Mouse (Mus musculus) kidney, postnatal 0 days (tissue): Measurements from ENCODE around the gene Casp3. TPM values are rescaled to one million over a fixed set of nuclear protein-coding genes. Genes with fewer than 3 reads are reported as not detected.
A peak's percentile ranks its signal among the peaks of the same experiment; 100 is the strongest.

Experiments
- ATAC-seq: fragments of 200-750 bp; cut with Nextera tagmentation; replicated peaks from 2 replicates; pipeline ENCODE4 v1.8.0; 2017; ENCODE audit warnings: low read depth, moderate number of reproducible peaks, moderate TSS enrichment, moderate library complexity; ENCODE audit not compliant: low FRiP score
- DNase-seq: peaks from one replicate; pipeline ENCODE4 v3.0.0-alpha.2; 2016; ENCODE audit warnings: low spot score
- H3K27ac ChIP-seq: fragments of 300-500 bp; sonication (generic); 2 replicates; pipeline ENCODE4 v1.5.1; 2014; ENCODE audit warnings: mild to moderate bottlenecking
- H3K27me3 ChIP-seq: fragments of 300-500 bp; sonication (generic); 2 replicates; pipeline ENCODE4 v1.6.1; 2014; ENCODE audit warnings: low read length, mixed read lengths; ENCODE audit not compliant: insufficient read depth
- H3K36me3 ChIP-seq: fragments of 300-500 bp; sonication (generic); 2 replicates; pipeline ENCODE4 v1.6.1; 2014; ENCODE audit warnings: low read length, mixed read lengths; ENCODE audit not compliant: insufficient read depth
- H3K4me1 ChIP-seq: fragments of 300-500 bp; sonication (generic); replicated peaks from 2 replicates; pipeline ENCODE4 v1.6.1; 2014; ENCODE audit warnings: antibody characterized with exemption, low read length, mixed read lengths; ENCODE audit not compliant: insufficient read depth
- H3K4me2 ChIP-seq: fragments of 300-500 bp; sonication (generic); 2 replicates; pipeline ENCODE4 v1.6.1; 2014; ENCODE audit warnings: mild to moderate bottlenecking, low read length, moderate library complexity, mixed read lengths
- H3K4me3 ChIP-seq: fragments of 300-500 bp; sonication (generic); replicated peaks from 2 replicates; pipeline ENCODE4 v1.5.1; 2014; ENCODE audit warnings: low read depth, low read length
- H3K9ac ChIP-seq: fragments of 300-500 bp; sonication (generic); 2 replicates; pipeline ENCODE4 v1.6.1; 2014; ENCODE audit warnings: low read depth, low read length
- H3K9me3 ChIP-seq: fragments of 300-500 bp; sonication (generic); replicated peaks from 2 replicates; pipeline ENCODE4 v1.6.1; 2016; ENCODE audit warnings: low read length, inconsistent platforms, mixed read lengths
- CTCF ChIP-seq: IDR thresholded peaks from 2 replicates; pipeline ENCODE4 v1.5.1; 2016; ENCODE audit warnings: antibody characterized with exemption, low read depth, mild to moderate bottlenecking, moderate library complexity
- WGBS: fragments of 180-500 bp; shearing (Covaris S2); extraction: QIAGEN DNeasy Blood & Tissue Kit; methylation state at CpG from one replicate; pipeline ENCODE4 v1.1.7; 2014; 5-methylcytosine and 5-hydroxymethylcytosine counted together
- polyA plus RNA-seq: library from polyadenylated mRNA; unstranded; fragments of >200 nt; fragmentation: Nextera tagmentation; extraction: Ambion mirVana; gene quantifications from 2 replicates; pipeline ENCODE4 v1.2.1, GENCODE M21; 2015

Gene Casp3
- polyA plus RNA-seq, 1 experiment from 2014 or later, result 53.5 TPM

DNA sequence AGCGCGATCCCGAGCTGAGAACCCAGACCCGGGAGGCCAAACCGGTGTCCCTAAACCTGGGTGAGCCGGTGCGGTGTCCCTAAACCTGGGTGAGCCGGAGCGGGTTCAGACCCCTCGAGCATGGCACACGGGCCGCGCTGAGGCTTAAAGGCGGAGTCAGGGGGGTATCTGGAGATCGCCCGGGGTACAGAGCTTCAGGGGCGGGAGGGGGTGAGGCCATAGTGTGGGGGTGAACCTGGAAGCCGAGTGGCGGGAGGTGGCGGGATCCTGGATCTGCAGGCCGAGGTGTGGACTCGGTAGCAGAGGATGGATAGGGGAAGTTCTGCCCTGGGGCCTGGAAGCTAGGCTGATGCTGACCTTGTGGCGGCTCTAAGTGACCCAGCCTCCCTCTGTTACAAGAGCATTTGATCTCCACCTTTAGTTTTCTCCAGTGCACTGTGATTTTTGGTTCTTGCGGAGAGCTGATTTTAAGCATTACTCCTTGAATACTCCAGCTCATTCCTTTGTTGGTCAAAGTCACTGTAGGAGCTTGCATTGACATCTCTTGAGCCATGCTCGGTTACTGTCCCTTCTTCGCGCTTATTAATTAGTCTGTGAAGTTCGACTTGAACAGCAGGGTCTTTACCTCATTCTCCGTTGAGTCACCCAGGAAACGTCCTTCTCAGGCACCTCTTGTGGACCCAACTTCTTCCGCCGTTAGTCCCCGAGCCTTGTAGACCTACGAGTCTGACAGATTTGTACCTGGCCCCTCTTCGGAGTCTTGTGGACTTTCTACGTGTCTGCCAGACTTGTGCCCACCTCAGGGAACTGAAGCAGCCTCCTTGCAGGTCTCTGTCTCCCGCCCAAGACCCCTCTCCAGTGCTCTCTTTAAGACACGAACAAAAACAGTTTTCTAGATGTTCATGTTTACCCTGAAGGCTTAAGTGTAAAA, 864 bp downstream of the Casp3 start:
- H3K4me2 ChIP-seq, result peak overlapping the region; percentile 74
- H3K9ac ChIP-seq, result peak overlapping the region; percentile 85
- H3K4me1 ChIP-seq, result no peaks in the 10 kb centered on the region; the same call in 1 of the 2 replicates
- no peak; the same call in 1 of the 2 replicates for ATAC-seq
- H3K4me3 ChIP-seq, result peak overlapping the region; percentile 64
- DNase-seq, result peak; percentile 33
- peak overlapping the region; percentile 86 for H3K27ac ChIP-seq
- no peaks in the 10 kb centered on the region for H3K27me3 ChIP-seq
- WGBS, result under 1% methylated on average over 38 of the region's 38 CpGs
- TF ChIP-seq CTCF, result no peak
- H3K36me3 ChIP-seq, result no peaks in the 10 kb centered on the region
- H3K9me3 ChIP-seq, result no peaks in the 10 kb centered on the region

DNA sequence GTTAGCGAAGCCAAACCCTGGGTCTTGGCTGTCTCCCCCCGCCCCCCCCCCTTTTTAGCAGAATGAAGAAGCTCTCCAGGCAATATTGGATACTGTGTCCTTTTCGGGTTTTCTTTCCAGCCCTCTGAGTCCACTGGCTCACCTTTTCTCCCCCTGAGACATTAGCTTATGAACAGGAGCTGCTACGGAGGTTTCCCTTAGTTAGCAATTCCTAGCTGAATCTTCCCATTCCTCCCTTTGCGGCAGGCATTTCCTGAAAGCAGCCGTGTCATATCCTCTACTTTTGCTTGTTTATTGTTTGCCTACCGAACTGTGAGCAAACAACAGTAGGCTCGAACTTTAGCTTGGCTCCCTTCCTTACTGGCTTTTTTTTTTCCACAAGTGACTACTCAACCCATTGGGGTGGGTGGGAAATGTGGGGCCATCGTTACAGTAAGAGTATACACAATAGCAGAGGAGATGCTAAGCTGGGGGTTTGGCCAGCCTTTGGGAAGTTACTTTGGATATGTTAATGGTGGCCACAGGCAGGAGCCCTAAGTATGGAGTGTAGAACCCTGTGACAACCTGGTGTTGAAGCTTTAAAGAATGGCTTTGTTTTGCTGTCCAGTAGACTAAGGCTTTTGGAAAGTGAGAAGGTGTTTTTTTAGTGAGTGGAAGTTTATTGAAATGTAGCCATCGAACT, 1.7 kb downstream of the Casp3 start:
- Histone ChIP-seq H3K4me3 (peak overlapping the region; percentile 64), H3K4me1 (no peaks in the 10 kb centered on the region), H3K27me3 (no peaks in the 10 kb centered on the region), H3K4me2 (peak overlapping the region; percentile 74), H3K27ac (no peak overlapping the region), H3K36me3 (no peaks in the 10 kb centered on the region), H3K9ac (peak overlapping the region; percentile 85), H3K9me3 (no peaks in the 10 kb centered on the region)
- TF ChIP-seq CTCF, result no peak
- DNase-seq, result peak; percentile 40
- ATAC-seq, result no peak
- WGBS, result 3% methylated on average over 10 of the region's 10 CpGs

DNA sequence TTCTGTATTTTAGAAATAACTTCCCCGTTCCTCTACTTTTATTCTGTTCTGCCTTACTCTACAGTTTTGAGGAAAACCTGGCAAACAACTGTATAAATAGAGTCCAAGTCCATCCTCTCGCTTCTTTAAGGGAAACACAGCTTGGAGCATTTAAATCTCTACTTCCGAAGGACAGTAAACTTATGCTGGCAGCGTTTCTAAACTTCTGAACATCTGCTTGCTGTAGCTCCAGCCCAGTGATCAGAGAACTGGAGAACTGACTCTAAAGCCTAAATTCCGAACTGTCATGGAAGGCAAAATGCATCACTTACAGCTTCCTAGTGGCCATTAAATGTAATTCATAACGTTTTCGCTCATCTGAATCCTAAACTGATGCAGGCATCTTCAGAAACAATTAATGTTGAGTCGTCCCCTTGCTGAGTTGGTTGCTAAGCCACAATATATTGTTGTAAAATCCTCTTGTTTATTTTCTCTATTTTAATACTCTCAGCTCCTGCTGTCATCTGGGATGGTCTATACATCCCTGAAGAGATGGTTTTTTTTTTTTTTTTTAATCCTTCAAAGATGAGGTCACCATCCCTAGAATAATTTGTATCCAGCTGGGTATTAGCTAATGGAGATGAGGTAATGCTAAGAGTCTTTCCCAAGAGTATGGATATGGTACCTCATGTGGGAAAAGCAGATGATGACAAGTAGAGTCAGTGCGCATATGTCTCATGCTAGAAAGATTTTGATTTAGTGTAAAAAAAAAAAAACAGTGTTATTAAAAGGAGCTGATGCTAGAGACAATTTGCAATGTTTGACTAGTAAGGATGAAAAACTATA, 5.6 kb downstream of the Casp3 start:
- no peaks in the 10 kb centered on the region for H3K9me3 ChIP-seq
- peak; percentile 66 for DNase-seq
- WGBS, result 68% methylated on average over 9 of the region's 9 CpGs
- no peak overlapping the region for H3K27ac ChIP-seq
- no peak for TF ChIP-seq CTCF
- ATAC-seq, result no peak
- H3K4me1 ChIP-seq, result no peaks in the 10 kb centered on the region
- H3K9ac ChIP-seq, result no peak overlapping the region
- H3K4me2 ChIP-seq, result no peak overlapping the region
- H3K27me3 ChIP-seq, result no peaks in the 10 kb centered on the region
- H3K36me3 ChIP-seq, result no peaks in the 10 kb centered on the region
- H3K4me3 ChIP-seq, result no peak overlapping the region

DNA sequence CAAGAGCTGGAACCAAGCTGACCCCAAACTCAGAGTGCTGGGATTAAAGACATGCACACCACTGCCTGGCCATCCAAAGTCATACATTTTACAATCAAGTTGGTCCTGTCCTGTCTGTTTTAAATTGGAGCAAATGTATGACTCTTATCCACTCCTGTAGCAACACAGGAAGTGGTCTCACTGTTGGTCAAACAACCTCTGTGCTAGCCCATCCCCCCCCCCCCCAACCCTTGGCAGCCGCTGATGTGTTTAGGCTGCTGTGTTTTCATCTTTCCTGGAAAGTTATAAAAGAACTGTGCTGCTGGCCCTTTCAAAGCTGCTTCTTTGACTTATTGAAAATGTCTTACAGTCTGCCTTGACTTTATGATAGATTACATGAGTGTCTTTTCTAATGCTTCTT, 8.1 kb downstream of the Casp3 start:
- no peak overlapping the region for H3K9ac ChIP-seq
- 22% methylated on average over 1 of the region's 1 CpGs for WGBS
- DNase-seq (no peak), ATAC-seq (no peak)
- H3K27ac ChIP-seq, result no peak overlapping the region
- H3K4me1 ChIP-seq, result no peaks in the 10 kb centered on the region
- H3K9me3 ChIP-seq, result no peaks in the 10 kb centered on the region
- 0 out of 2 replicates have a peak, but pooled peaks cover 3% of the 10 kb centered on the region for H3K36me3 ChIP-seq
- no peak overlapping the region for H3K4me3 ChIP-seq
- TF ChIP-seq CTCF, result no peak
- H3K27me3 ChIP-seq, result no peaks in the 10 kb centered on the region
- no peak overlapping the region for H3K4me2 ChIP-seq

DNA sequence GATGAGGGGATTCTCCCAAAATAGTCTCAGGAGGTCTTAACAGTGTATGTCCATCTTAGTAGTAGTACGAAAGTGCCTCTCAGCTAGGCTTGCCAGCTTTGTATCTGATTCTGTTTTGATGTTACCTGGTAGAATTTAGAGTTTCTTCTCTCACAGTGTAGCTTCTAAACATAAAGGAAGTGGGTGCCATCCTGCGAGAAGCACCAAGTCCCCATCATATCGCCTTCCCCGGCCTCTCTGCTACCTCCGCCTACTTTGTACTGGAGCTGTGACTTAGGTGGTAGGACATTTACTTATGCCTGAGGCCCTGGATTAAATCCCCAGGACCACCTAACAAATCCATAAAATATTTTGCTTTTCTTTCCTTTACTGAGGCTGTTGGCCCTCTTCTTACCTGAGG, 9.6 kb downstream of the Casp3 start:
- WGBS, result 98% methylated on average over 5 of the region's 5 CpGs
- Histone ChIP-seq H3K9me3 (no peaks in the 10 kb centered on the region), H3K4me1 (no peaks in the 10 kb centered on the region), H3K9ac (no peak overlapping the region), H3K4me3 (no peak overlapping the region), H3K36me3 (0 out of 2 replicates have a peak, but pooled peaks cover 6% of the 10 kb centered on the region), H3K27me3 (no peaks in the 10 kb centered on the region), H3K4me2 (no peak overlapping the region), H3K27ac (no peak overlapping the region)
- TF ChIP-seq CTCF, result no peak
- ATAC-seq (no peak), DNase-seq (no peak)

DNA sequence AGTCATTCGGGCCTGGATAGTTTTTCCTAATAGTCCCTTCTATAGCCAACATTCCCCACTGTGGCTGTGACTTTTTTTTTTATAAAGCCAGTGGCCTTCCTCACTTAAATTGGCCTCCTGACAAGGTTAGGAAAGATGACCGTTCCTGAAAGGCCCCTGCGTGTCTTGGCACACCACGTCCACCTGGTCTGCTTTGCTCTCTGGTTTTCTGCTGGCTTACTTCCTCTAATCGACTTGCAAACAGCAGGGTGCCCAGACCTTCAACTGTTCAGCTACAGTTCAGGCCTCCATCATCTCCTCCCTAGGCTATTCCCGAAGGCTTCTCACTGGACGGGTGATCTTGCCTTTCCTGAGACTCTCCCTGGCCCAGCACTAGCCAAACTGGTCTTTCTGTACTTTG, 10.8 kb downstream of the Casp3 start:
- no peak for TF ChIP-seq CTCF
- 0 out of 2 replicates have a peak, but pooled peaks cover 14% of the 10 kb centered on the region for H3K36me3 ChIP-seq
- no peak overlapping the region for H3K4me2 ChIP-seq
- no peaks in the 10 kb centered on the region for H3K9me3 ChIP-seq
- no peaks in the 10 kb centered on the region for H3K4me1 ChIP-seq
- ATAC-seq (no peak), DNase-seq (no peak)
- 78% methylated on average over 7 of the region's 7 CpGs for WGBS
- H3K9ac ChIP-seq, result no peak overlapping the region
- H3K4me3 ChIP-seq, result no peak overlapping the region
- no peaks in the 10 kb centered on the region for H3K27me3 ChIP-seq
- no peak overlapping the region for H3K27ac ChIP-seq
